Mouse (Mus musculus) embryonic fibroblast, embryonic 13.5 days (primary cell): Measurements from ENCODE around the gene Rheb.

ENCODE experiments used
- CTCF ChIP-seq: IDR thresholded peaks from 2 replicates; pipeline ENCODE4 v1.5.1; 2011; ENCODE audit warnings: mild to moderate bottlenecking, control low read depth, low read length, moderate library complexity, borderline replicate concordance; ENCODE audit not compliant: insufficient read depth
- POLR2A ChIP-seq: IDR thresholded peaks from 2 replicates; pipeline ENCODE4 v1.6.1; 2011; ENCODE audit warnings: low read depth, mild to moderate bottlenecking, control low read depth, low read length, moderate library complexity

- no peak for TF ChIP-seq CTCF
- TF ChIP-seq POLR2A: no peak
Observed at GRCm38 (mm10) chr5:24877836-24878624, 35.6 kb upstream of the Rheb start.
